Mouse (Mus musculus) hindbrain, embryonic 12.5 days (tissue): ENCODE measurements around the gene Wdr4. TPM values are rescaled to one million over a fixed set of nuclear protein-coding genes. Genes with fewer than 3 reads are reported as not detected.
A peak's percentile ranks its signal among the peaks of the same experiment; 100 is the strongest.

ENCODE experiments used
- ATAC-seq: fragments of 200-750 bp; cut with Nextera tagmentation; 2 replicates; pipeline ENCODE4 v1.8.0; 2017; ENCODE audit warnings: moderate TSS enrichment; ENCODE audit not compliant: low FRiP score
- H3K27ac ChIP-seq: fragments of 300-500 bp; sonication (generic); 2 replicates; pipeline ENCODE4 v1.5.1; 2016; ENCODE audit warnings: mild to moderate bottlenecking
- H3K27me3 ChIP-seq: fragments of 300-500 bp; sonication (generic); 2 replicates; pipeline ENCODE4 v1.6.1; 2016; ENCODE audit warnings: mild to moderate bottlenecking
- H3K36me3 ChIP-seq: fragments of 300-500 bp; sonication (generic); 2 replicates; pipeline ENCODE4 v1.6.1; 2016; ENCODE audit warnings: mild to moderate bottlenecking
- H3K4me1 ChIP-seq: fragments of 300-500 bp; sonication (generic); 2 replicates; pipeline ENCODE4 v1.6.1; 2016
- H3K4me2 ChIP-seq: fragments of 300-500 bp; sonication (generic); replicated peaks from 2 replicates; pipeline ENCODE4 v1.6.1; 2016; ENCODE audit warnings: mild to moderate bottlenecking
- H3K4me3 ChIP-seq: fragments of 300-500 bp; sonication (generic); 2 replicates; pipeline ENCODE4 v1.5.1; 2016; ENCODE audit warnings: mild to moderate bottlenecking
- H3K9ac ChIP-seq: fragments of 300-500 bp; sonication (generic); 2 replicates; pipeline ENCODE4 v1.6.1; 2016; ENCODE audit warnings: mild to moderate bottlenecking, moderate library complexity
- H3K9me3 ChIP-seq: fragments of 300-500 bp; sonication (generic); replicated peaks from 2 replicates; pipeline ENCODE4 v1.6.1; 2016; ENCODE audit warnings: mild to moderate bottlenecking
- WGBS: fragments of 180-500 bp; shearing (Covaris S2); methylation state at CpG from one replicate; pipeline ENCODE4 v1.1.7; 2016; 5-methylcytosine and 5-hydroxymethylcytosine counted together
- polyA plus RNA-seq: library from polyadenylated mRNA; unstranded; fragments of >200 nt; fragmentation: Nextera tagmentation; extraction: Ambion mirVana; gene quantifications from 2 replicates; pipeline ENCODE4 v1.2.1, GENCODE M21; 2016

Wdr4 gene
- 36.2 and 39.0 TPM in 2 replicates for polyA plus RNA-seq

DNA sequence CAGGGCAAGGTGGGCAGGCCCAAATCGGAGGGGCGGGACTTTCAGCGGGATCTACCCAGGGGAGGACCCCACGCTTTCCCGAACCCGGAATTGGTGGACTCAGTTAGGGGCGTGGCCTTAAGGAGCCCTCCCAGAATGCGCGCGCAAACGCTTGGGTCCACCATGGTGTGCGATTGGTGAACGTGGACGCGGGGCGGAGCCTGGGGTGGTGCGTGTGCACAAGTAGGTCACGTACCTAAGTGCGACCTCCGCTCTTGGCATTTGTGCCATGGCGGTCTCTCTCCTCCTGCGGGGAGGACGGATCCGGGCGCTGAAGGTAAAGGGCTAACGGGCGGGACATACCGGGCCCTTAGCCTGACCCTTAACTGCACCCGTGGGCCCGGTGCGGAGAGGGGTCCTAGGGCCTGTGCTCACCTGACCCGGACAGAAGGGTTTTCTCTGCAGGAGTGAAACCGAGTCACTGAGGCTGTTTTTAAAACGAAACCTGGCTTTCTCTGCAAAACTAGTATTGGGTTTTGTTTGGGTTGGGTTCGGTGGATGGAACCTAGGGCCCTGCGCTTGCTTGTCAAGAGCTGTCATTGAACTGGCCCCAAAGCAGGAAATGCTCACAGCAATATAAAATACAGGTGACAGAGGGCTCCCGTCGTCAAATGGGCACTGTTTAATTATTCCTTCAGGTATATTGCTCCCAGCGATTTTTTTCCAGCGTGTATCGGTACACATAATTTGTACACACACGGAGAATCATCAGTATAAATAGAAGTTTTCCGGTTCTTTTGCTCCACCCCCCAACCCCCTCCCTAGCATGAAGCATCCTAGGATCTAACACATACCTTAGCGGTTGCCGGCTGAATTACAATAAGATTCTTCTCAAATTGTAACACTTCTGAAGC lies at the start of gene Wdr4, which contains the start of gene Ndufv3:
Wdr4 (minus strand) TSS at position 35 of the 893 bp plus-strand sequence.
Ndufv3 (plus strand) TSS at position 170 of the 893 bp plus-strand sequence.
- ATAC-seq: peak; percentile 95
- peak within 1 kb of the TSS; percentile 70 for H3K27ac ChIP-seq
- H3K4me3 ChIP-seq: peak within 1 kb of the TSS; percentile 74
- H3K9me3 ChIP-seq: no peaks in the 10 kb centered on the region
- H3K4me1 ChIP-seq: peaks cover 16% of the 10 kb centered on the region
- peak within 1 kb of the TSS; percentile 58 for H3K4me2 ChIP-seq
- peak within 1 kb of the TSS; percentile 78 for H3K9ac ChIP-seq
- no peaks in the 10 kb centered on the region for H3K27me3 ChIP-seq
- WGBS: under 1% methylated on average over 45 of the region's 45 CpGs
- H3K36me3 ChIP-seq: peaks cover 9% of the 10 kb centered on the region

GRCm38 (mm10) chr17:31566276-31566675 lies 46.5 kb upstream of the Wdr4 start:
- Histone ChIP-seq H3K4me3 (peak overlapping the region; percentile 60), H3K4me2 (peak overlapping the region; percentile 83), H3K4me1 (peaks cover 35% of the 10 kb centered on the region), H3K27me3 (no peaks in the 10 kb centered on the region), H3K9me3 (no peaks in the 10 kb centered on the region), H3K9ac (peak overlapping the region; percentile 84), H3K27ac (no peak overlapping the region), H3K36me3 (no peaks in the 10 kb centered on the region)
- ATAC-seq: no peak
- 71% methylated on average over 6 of the region's 6 CpGs for WGBS

DNA sequence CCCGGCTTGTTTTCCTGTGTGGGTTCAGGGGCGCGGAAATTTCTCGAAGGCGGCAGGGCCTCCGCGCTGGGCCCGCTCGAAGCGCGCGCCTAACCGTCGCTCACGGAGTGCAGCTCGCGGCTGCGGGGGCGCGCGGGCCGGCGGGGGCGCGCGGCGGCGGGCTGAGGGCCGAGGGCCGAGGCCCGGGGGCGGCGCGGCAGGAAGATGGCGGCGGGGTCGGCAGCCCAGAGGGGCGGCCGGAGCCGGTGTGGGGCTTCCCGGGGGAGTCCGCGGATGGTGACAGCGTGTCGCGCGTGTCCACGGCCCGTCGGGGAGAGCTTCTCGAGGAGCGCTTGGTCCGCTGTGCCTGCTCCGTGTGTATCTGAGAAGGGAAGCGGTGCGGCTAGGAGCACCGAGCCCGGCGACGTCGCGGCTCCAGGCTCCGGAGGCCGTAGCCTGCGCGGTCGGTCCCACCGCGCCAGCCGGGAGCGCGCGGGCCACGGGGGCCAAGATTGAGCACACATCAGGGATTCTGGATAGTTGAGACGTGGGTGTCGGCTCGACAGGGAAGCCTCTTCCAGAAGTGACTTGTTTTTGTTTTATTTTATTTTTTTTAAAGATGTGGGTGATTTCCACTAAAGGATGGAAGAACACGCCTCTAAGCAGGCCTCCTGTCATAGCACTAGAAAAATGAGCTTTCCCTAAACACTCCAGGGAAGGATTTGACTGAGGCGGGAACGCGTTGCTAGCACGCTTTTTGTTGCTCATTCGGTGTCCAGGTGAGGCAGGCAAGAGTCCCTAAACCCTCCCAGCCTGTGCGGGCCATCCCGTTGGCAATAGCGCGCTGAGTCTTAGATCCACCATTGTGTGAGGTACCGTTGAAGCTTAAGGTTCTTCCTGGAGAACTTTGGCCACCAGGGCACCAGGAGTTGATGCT lies 45.6 kb upstream of the Wdr4 start:
- peak; percentile 36 for ATAC-seq
- H3K9me3 ChIP-seq: no peaks in the 10 kb centered on the region
- no peaks in the 10 kb centered on the region for H3K36me3 ChIP-seq
- no peaks in the 10 kb centered on the region for H3K27me3 ChIP-seq
- peak overlapping the region; percentile 99 for H3K27ac ChIP-seq
- under 1% methylated on average over 73 of the region's 88 CpGs for WGBS
- H3K9ac ChIP-seq: peak overlapping the region; percentile 84
- peaks cover 35% of the 10 kb centered on the region for H3K4me1 ChIP-seq
- H3K4me3 ChIP-seq: peak overlapping the region; percentile 60
- H3K4me2 ChIP-seq: peak overlapping the region; percentile 83

DNA sequence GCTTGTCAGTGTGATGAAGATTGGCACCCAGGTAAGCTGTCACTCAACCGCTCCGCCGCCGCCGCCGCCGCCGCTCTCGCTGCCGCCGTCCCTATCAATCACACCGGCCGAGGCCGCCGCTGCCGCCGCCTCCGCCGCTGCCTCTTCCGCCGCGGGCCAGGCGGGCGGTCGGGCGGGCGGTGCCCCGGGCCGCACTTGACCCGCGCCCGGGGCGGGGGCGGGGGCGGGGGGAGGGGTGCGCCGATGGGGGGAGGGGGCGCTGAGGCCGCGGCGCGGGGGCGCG lies 45.0 kb upstream of the Wdr4 start:
- peak overlapping the region; percentile 99 for H3K27ac ChIP-seq
- H3K9ac ChIP-seq: peak overlapping the region; percentile 84
- no peak for ATAC-seq
- H3K4me1 ChIP-seq: peaks cover 35% of the 10 kb centered on the region
- H3K27me3 ChIP-seq: no peaks in the 10 kb centered on the region
- peak overlapping the region; percentile 83 for H3K4me2 ChIP-seq
- WGBS: 0% methylated on average over 15 of the region's 44 CpGs
- H3K36me3 ChIP-seq: no peaks in the 10 kb centered on the region
- H3K9me3 ChIP-seq: no peaks in the 10 kb centered on the region
- peak overlapping the region; percentile 60 for H3K4me3 ChIP-seq

DNA sequence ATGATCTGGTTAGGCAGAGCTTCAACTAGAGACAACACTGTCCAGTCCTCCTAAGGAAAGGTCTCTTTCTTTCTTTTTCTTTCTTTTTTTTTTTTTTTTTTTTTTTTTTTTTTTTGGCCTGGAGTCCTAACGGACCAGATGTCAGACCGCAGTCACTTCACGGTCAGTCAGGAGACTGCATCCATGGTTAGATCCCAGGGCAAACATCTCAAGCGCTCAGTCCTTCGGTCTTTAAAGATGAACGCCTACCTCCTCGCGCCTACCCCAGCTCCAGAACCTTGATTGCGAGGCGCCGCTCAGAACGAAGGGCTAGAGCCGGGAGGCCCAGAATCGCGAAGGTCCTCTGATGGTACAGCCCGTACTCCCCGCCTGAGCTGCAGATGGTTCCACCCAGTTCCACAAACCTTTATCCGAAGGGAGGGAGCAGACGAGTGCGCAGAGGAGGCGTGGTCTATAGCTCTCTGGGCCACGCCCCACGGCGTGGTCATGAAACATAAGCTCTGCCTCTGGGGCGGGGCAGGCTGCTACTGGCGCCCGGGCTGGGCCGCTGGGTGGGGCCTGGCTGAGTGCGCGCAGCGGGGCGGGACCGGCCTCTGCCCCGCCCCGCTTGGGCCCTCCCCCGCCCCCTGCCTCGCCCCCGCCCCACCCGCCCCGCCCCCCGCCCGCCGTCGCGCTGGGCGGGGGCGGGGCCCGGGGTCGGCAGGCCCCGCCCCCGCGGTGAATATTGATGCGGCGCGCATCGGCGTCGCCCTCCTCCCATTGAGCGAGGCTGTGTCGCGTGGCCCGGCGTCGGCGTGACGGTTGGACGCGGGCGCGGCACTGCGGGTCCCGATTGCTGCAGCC lies 44.5 kb upstream of the Wdr4 start, which contains the start of gene Pknox1:
Pknox1 (plus strand) TSS at position 720 of the 843 bp plus-strand sequence.
- WGBS: under 1% methylated on average over 45 of the region's 72 CpGs
- peak within 1 kb of the TSS; percentile 84 for H3K9ac ChIP-seq
- H3K36me3 ChIP-seq: no peaks in the 10 kb centered on the region
- no peaks in the 10 kb centered on the region for H3K27me3 ChIP-seq
- peaks cover 35% of the 10 kb centered on the region for H3K4me1 ChIP-seq
- no peaks in the 10 kb centered on the region for H3K9me3 ChIP-seq
- peak within 1 kb of the TSS; percentile 83 for H3K4me2 ChIP-seq
- ATAC-seq: peak; percentile 94
- peak within 1 kb of the TSS; percentile 60 for H3K4me3 ChIP-seq
- peak within 1 kb of the TSS; percentile 99 for H3K27ac ChIP-seq

GRCm38 (mm10) chr17:31563632-31564014 lies 43.8 kb upstream of the Wdr4 start:
- peak overlapping the region; percentile 60 for H3K4me3 ChIP-seq
- H3K4me2 ChIP-seq: peak overlapping the region; percentile 83
- ATAC-seq: 0 out of 2 replicates have a peak, but pooled peaks have one; percentile 10
- H3K9ac ChIP-seq: peak overlapping the region; percentile 60
- peak overlapping the region; percentile 87 for H3K27ac ChIP-seq
- no peaks in the 10 kb centered on the region for H3K27me3 ChIP-seq
- H3K4me1 ChIP-seq: peaks cover 31% of the 10 kb centered on the region
- H3K9me3 ChIP-seq: no peaks in the 10 kb centered on the region
- no peaks in the 10 kb centered on the region for H3K36me3 ChIP-seq
- WGBS: 22% methylated on average over 12 of the region's 12 CpGs

DNA sequence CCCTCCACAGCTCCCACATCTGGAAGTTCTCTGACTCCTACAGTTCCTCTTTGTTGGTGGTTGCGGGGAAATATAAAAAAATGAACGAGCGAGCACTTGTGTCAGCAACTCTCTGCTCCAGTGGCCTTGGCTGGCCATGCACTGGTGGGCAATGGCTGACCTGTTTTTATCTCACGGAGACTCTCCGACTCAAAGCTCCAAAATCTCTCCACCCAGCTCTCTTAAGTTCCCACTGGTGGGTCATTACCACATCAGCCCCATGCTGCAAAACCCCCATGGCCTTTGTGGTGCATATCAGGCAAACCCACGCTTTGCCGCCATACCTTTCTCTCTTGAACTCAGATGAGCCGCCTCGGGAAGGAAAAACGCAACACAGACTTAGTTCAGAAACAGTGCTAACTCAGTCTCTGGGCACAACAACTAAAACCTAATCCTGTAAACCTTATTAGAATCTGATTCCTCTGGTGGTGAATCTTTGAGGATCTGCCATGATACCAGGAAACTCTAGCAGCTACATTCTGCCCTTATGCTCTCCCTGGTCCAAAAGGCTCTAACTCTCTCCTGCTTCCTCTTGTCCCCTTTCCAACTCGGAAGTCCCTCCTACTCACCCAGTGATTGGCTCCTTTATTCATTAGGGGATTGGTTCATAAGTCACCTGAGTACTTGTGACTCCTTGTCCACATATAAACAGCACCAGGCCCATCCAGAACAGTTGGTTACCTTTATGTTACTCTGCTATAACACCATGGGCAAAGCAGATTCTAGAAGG lies 39.4 kb upstream of the Wdr4 start:
- H3K4me1 ChIP-seq: peaks cover 24% of the 10 kb centered on the region
- no peak overlapping the region for H3K4me2 ChIP-seq
- H3K36me3 ChIP-seq: no peaks in the 10 kb centered on the region
- H3K9me3 ChIP-seq: no peaks in the 10 kb centered on the region
- WGBS: 86% methylated on average over 11 of the region's 11 CpGs
- H3K9ac ChIP-seq: no peak overlapping the region
- no peak overlapping the region for H3K4me3 ChIP-seq
- no peaks in the 10 kb centered on the region for H3K27me3 ChIP-seq
- H3K27ac ChIP-seq: no peak overlapping the region
- ATAC-seq: no peak

DNA sequence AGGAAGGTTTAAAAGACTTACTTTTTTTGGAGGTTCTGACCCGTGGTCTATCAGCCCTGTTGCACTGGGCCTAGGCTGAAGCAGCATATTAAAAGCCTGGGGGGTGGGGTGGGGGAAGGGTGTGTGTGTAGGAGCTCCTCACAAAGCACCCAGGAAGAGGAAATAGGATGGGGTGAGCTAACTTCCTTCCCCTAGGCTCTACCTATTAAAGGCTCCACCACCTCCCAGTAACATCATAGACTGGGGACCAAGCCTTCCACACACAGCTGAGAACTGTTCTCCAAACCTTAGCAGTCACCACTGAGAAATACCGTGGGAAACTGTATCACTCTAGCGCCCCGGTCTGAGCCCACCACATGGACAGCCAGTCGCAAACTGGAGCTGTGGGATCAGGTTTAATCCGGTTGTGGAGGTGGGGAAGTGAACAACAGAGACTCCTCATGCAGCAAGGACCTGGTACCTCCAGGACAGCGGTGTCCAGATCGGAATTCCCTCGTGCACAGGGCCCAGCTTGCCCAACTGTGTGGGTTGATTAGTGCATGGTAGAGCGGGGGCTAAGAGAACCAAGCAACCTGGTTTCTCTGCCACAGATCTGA lies 38.3 kb upstream of the Wdr4 start:
- Histone ChIP-seq H3K27ac (peak overlapping the region; percentile 55), H3K36me3 (no peaks in the 10 kb centered on the region)

GRCm38 (mm10) chr17:31557124-31557880 lies 37.5 kb upstream of the Wdr4 start:
- peaks cover 18% of the 10 kb centered on the region for H3K4me1 ChIP-seq
- H3K4me3 ChIP-seq: no peak overlapping the region
- no peak overlapping the region for H3K4me2 ChIP-seq
- no peak overlapping the region for H3K9ac ChIP-seq
- WGBS: 63% methylated on average over 11 of the region's 11 CpGs
- peak overlapping the region; percentile 55 for H3K27ac ChIP-seq
- no peaks in the 10 kb centered on the region for H3K9me3 ChIP-seq
- ATAC-seq: no peak
- H3K36me3 ChIP-seq: no peaks in the 10 kb centered on the region
- H3K27me3 ChIP-seq: no peaks in the 10 kb centered on the region

More for the DNA sequence above, 38.3 kb upstream of the Wdr4 start:
- Histone ChIP-seq H3K4me3 (no peak overlapping the region), H3K4me2 (no peak overlapping the region), H3K9me3 (no peaks in the 10 kb centered on the region), H3K4me1 (peaks cover 18% of the 10 kb centered on the region), H3K9ac (no peak overlapping the region), H3K27me3 (no peaks in the 10 kb centered on the region)
- no peak for ATAC-seq
- WGBS: 77% methylated on average over 10 of the region's 10 CpGs

GRCm38 (mm10) chr17:31556253-31556652 lies 36.5 kb upstream of the Wdr4 start:
- Histone ChIP-seq H3K4me1 (peaks cover 18% of the 10 kb centered on the region), H3K27me3 (no peaks in the 10 kb centered on the region), H3K36me3 (no peaks in the 10 kb centered on the region), H3K9me3 (no peaks in the 10 kb centered on the region), H3K4me3 (no peak overlapping the region), H3K4me2 (no peak overlapping the region), H3K27ac (no peak overlapping the region), H3K9ac (no peak overlapping the region)
- ATAC-seq: no peak
- 69% methylated on average over 4 of the region's 4 CpGs for WGBS
